Mouse (Mus musculus) right cerebral cortex, postnatal 4 days (tissue): ENCODE data around the gene Mapk11.

Source experiments
- DNase-seq: peaks from one replicate; pipeline ENCODE4 v3.0.0-alpha.2; 2022

The Mapk11 gene

DNA sequence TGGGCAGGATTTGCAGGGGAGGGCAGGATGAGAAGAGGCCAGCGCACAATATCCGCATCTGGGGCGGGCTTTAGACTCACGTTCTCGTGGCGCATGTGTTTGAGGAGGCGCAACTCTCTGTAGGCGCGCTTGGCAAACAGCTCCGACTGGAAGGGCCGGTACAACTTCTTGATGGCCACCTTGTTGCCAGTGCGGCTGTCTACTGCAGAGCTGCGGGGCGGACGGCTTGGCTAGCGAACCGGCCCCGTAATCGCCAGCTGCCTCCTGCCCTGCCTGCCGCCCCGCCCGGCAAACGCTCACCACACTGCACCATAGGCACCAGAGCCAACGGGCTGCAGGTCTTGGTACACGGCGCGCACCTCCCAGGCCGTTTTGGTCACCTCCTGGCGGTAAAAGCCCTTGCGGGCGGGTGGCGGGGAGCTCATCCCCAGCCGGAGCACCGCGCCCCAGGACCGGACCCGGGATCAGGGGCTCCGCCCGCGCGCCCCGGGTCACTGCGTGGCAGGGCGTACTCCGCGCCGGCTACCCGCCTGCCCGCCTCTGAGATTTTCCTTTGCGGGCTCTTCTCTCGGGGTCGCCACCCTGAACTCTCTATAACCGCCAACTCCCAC, 9.3 kb downstream of the Mapk11 start:
- DNase-seq: peak; percentile 22

DNA sequence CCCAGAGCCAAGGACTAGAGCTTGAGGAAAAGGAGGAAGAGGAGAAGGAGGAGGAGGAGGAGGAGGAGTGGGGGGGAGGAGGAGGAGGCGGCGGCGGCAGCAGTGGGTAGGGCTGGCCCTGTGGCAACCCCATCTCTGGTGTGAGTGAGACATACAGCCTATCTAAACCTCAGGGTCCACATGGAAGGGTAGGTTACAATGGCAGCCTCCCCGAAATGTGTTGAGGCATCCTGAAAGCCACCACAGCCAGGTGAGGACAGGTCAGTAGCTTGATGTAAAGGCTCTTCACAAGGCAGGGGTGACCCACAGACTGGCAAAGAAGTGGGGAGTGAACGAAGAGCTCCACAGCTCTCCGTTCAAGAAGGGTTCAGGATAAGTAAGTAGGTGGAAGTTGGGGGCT, 10.9 kb downstream of the Mapk11 start:
- no peak for DNase-seq

DNA sequence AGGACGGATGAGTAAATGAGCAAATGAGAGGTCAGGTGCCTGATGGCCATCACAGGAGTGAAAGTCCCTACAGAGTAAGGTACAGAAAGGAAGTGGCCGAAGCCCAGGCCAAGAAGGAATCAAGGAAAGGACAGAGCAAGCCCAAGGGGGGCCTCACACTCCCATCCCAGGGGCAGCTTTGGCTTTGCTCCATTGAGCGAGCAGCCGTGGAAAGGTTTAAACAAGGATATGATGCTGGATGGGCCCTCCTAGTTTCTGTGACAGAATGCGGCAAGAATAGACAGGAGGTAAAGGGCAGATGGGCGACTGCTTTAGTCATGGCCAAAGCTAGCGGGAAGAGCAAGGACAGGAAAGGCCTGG, 11.4 kb downstream of the Mapk11 start:
- DNase-seq: no peak

DNA sequence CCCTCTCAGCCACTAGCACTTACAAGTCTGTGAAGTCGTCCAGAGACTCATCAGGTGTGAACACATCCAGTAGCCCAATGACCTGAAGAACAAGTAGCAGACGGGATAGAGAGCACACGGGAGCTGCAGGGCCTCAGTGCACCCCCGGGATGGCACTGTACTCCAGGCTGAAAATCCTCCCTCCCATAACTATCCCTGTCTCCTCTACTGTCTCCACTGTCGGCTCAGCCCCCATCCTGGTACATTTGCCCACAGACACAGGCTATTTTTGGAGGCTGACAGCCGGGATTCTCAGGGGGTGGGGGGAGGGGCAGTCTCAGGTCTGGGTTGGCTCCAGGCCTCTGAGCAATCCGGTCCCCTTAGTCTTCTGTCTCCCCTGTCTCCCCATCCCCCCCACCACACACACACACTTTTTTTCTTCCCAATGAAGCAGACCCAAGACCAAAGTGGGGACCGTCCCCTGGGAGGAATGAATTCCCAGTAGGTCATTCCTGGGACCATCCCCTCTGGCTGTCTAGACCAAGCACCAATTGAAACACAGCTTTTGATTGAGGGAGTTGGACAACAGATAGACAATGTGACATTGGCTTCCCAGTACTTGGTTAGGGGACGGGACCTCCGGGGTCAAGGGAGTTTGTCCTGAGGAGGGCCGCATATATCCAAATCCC, 11.9 kb downstream of the Mapk11 start:
- DNase-seq: no peak

DNA sequence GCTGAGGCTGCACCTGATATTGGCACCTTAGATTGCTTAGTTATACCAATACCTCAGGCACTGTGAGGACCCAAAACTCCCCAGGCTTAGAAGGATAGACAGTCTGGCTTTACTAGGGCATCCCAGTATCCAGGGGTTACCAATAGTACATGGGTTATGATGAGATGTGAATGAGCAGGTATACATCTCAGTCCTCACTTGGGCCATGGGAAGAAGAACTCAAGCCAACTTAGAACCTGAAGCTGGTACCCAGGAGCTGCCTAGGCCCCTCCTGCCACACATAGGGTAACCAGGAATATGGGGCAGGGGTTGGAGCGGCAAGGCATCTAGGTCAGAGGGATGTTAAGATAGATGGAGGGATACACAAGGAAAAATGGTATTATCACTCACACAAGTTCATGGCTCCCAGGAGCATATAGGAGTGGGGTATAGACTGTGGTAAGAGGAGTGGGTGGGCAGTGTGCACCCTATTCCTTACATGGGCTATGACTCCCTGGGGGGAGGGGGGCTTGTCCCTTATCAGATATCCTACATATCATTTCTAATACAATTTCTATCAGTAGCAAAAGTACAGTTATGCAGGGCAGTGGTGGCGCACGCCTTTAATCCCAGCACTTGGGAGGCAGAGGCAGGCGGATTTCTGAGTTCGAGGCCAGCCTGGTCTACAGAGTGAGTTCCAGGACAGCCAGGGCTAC, 12.8 kb downstream of the Mapk11 start:
- DNase-seq: no peak

DNA sequence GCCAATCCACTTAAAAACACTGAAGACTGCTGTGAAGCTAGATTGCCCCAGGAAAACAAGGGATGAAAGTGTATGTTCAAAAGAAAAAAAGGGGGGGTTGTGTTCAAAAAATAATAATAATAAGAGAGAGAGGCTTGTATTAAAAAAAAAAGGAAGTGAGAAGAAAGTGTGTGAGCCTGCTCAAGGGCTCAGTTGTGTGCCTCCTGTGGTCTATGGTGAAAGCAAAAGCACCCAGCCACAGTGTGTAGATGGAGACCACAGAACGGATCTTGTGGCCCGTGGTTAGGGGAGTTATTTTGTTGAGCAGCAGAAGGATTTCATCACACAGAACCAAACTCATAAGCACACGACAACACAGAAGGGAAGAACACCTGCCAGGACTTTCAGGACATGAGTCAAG, 18.1 kb downstream of the Mapk11 start:
- DNase-seq: no peak

DNA sequence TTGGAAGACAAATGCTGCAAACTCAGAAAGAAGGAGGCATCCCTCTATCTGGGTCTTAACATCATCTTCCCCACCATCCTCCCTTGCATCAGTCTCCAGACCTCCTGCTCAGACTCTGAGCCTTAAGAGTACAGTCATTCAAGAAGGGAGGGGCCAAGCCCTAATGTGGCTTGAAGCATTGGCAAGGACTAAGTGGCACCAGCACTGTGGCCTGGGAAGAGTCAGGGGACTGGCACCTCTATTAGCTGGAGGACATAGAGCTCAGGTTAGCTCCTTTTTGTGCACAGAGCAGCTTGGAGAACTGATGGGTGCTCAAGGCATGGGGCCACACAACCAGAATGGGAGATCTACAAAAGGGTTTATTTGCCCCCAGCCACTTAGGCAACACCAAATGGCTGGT, 19.2 kb downstream of the Mapk11 start:
- DNase-seq: no peak

DNA sequence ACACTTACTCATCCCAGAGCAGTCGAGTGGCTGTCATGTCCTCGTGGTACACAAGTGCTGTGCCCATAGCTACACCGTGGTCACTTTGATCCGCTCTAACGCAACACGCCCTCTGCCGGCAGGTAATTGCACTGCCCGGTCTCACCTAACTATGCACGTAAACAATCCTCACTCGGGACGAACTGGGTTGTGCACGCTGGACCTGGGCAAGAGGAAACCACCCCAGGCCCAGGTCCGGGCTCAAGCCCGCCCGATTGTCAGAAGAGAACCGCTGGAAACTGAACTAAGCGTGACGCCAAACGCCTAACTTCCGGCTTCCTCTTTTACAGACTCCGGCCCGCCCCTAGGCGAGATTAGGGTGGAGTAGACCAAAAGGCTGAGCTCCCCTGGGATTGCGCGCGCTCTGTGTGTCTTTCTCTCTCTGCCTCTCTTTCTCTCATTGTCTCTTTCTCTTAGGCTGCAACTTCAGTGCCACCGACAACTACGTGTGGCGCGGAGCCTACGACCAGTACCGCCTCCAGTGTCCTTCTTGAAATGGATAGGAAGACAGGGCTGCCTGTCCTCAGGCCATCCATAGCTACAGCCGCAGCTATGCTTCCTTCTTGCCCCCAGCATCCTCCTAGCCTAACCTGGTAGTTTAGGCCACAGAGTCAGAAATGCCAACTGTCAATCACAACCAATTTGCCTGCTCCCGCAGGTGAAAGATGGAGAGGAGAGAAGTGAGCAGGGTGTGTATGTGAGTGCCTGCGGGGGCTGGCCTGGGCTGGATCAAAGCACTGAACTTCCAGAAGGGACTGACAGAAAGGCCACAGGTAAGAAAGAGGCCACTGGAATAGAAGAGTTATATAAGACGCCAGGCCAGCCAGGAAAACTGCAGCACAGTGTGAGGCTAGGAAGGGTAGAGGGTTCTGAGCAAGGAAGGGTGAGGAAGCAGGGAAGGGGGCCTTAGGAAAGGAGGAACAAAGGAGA, 20.8 kb downstream of the Mapk11 start, which contains the start of gene Hdac10:
Hdac10 (minus strand) TSS at position 319 of the 969 bp plus-strand sequence.
- DNase-seq: peak; percentile 81

DNA sequence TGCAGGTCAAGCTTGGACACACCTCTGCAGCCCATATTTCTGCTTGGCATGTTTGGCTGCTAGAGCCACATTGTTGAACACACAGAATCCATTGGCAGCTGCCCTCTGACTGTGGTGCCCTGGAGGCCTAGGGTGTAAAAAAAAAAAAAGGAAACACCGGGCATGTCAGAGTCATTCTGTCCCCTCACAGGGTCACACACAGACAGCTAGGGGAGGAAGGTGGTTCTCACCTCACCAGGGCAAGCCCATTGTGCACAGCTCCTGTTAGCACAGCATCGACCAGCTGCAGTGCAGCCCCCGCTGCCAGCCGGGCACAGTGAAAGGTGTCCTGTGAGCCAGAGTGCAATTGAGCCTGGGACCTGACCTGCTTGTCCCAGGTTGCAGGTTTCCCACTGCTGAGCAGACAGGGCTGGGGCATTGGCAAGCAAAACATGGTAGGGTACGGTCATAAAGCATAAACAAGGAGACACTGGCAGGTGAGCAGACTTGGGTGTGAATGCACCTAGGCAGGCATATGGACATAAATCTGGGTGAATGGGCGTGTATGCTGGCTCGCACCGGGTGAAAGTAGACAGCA, 22.0 kb downstream of the Mapk11 start:
- DNase-seq: no peak

DNA sequence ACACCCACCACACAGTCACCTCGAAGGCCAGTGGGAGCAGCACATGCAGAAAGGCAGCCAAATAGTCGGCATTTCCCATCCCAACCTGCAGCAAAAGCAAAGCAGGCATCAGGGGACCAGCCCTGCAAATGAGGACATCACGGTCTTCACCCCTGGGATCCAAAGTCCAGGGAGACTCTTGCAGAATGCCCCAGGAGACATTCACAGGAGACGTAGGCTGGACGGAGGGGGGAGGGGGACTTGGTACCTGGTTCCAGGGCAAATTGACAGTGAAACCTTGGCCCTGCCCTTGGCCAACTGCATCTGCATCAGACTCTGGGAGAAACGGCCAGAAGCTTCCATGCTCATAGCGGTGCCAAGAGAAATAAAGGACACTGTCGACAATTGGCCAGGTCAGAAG, 22.8 kb downstream of the Mapk11 start:
- DNase-seq: no peak

DNA sequence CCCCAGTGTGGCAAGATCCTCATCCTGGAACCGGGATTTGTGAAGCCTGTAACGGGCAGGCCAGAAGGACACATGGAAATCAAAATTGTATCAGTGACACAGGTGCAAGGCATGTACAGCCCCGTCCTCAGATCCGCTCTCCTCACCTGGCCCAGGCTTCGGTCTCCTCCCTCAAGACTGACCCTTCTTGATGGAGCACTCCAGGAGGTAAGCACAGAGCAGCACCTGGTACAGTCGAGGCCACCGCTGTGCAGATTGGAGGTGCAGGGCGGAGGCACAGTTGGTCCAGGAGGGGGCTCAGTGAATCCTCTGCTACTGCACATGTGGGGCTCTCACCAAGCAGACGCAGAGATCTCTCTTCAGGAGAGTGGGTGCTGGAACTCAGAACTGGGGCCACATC, 24.1 kb downstream of the Mapk11 start:
- DNase-seq: no peak

DNA sequence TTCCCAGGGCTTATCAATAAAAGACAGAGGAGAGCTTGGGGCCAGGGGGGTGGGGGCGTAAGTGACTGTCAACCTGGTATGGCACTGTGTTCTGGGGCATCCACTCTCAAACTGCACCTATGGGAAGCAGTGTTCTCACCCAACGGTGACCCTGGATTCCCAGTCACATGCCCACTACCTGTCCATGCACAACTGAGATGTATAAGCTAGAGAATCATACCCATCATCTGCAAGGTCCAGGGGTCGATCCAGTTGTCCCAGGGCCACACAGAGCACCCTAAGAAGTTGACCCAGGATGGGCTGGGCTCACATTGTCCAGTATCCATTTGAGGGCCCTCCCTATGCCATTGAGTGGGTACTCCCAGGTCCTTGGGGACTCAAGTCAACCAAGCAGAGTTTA, 25.1 kb downstream of the Mapk11 start:
- DNase-seq: no peak

DNA sequence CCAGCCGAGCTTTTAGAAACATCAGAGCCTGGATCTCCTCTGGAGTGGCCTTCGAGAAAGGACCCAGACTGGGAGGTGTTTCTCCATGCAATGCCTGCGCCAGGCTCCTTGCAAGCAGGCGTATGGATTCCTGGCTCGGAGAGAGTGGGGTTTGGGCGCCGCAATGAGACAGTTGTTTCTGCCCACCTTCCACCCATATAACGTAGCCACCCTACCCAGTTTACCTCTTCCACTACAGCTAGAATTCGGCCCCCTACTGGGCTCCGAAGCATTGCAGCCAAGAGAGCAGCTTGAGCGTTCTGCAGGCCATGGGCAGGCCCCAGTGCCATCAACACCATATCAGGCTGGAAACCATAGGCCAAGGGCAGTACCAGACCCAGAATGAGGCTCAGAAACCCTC, 25.8 kb downstream of the Mapk11 start:
- DNase-seq: peak; percentile 63

DNA sequence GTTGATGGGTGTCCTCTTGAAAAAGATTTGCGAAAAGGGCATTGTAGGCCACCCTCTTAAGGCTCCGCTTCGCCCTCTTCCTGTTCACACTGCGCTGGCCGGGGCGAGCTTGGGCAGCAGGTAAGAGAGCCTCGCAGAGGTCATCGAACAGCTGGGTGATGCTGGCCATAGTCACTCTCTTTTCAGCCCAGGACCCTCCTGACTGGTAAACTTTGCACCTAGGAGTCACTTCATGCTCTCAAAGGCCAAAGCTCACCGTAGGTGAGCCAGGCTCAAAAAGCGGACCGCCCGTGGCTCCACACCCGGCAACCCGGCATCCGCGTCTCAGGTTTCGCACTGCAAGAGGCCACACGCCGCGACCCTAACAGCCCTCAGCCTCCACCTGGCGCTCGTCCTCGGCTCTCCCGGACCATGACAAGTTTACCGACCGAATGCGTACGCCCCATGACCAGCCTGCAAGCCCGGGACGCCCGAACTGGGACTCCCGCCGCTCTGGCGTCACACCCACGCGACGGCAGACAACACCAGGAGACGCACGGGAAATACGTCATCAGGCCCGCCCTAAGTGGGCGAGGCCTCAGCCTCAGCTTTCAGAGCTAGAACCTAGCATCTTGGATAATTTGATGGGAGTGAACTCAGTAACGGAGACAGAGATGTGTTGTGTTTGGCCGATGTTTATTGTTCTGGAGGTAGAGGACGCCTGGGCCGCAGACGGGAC, 26.6 kb downstream of the Mapk11 start, which contains the start of gene Tubgcp6:
Tubgcp6 (minus strand) TSS at position 464 of the 718 bp plus-strand sequence.
- DNase-seq: peak; percentile 93

DNA sequence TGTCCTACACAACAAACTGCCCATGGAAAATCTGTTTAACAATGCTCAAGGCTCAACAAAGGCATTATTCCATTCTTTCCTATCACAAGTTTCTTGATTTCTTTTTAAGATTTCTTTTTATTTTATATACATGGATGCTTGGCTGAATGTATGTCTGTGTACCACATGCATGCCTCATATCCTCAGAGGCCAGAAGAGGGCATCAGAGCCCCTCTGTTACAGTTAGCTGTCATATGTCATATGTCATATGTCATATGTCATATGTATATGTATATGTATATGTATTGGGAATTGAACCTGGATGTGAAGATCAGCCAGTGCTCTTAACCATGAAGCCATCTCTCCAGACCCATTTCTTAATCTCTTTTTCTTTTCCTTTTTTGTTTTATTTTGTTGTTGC, 31.4 kb downstream of the Mapk11 start:
- no peak for DNase-seq

DNA sequence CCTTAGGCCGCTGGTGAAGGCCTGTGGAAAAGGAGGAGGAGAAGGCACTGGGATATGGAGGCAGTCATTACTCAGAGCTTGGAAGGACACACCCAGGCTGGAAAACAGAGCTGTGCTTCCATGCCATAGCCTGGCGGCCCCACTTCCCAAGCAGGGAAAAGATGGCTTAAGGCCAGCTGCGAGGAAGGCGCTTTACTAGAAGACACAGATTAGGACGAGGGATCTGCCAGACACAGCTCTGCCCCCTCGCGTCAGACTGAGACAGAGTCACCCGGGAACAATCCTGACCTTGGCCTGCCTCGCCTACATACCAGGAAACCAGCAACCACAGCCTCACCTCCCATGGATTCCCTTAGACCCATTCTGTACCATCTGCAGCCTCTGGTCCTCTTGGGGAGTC, 39.3 kb downstream of the Mapk11 start:
- no peak for DNase-seq

DNA sequence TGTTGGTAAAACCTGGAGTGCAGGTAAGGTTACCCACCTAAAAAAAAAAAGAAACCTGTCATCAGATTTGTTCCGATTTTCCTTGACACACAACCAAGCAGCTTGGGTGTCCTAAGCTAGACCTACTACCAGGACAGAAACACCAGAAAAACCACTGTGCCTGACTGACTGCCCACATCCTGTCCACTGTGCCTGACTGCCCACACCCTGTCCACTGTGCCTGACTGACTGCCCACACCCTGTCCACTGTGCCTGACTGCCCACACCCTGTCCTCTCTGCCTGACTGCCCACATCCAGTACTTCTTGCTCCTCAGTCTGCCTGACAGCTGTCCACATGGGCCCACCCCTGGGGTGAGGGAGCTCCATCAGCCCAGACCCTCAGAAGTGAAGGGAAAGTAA, 42.5 kb downstream of the Mapk11 start:
- no peak for DNase-seq

DNA sequence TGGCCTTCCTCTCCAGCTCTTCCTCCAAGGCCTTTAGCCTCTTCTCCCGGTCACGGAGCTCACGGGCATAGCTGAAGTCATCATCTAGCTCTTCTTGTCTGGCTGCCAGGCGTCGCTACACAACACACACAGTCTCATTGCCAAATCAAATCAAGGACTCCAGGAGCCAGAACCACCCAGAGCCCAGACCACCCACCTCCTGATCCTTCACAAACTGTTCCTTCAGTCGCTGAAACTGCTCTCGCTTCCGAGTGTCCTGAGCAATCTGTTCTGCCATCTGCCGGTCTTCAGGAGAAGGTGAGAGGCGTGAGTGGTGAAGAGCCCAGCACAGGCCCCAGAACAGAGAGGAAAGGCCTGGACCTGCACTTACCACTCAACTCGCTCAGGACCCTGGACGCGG, 43.4 kb downstream of the Mapk11 start:
- no peak for DNase-seq

DNA sequence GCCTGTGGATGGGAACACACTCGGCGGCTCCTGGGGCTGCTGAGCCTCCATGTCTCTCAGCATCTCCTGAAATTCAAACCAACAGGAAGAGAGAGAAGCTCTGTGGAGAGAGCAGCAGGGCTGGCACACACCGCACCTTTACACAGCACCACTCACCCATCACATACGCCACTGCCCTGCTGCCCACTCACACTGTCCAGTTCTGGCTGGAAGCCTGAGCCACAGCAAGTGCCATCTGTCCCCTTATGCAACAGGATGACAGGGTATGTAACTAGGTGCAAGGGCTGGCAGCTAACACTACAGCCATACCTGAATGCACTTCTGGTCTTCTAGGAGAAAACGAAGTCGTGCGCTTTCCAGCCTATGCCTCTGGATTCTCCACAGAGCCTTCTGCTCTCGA, 45.0 kb downstream of the Mapk11 start:
- DNase-seq: no peak

DNA sequence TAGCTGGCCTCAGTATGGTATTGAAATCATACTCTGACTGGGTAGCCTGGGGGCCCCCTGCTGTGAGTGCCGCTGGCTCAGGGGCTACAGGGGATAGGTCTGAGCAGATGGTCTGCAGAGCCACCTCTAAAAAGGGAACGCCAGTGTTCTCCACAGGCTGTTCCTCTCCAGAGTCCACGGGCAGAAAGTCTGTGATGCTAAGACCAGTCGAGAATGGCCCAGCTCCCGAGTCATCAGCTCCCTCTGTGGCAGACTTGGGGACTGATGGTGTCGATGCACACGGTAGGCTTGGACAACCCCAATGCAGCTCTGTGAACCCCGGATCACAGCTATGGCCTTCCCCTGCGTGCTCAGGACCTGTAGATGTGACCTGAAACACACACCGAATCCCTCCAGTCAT, 45.5 kb downstream of the Mapk11 start:
- DNase-seq: no peak

DNA sequence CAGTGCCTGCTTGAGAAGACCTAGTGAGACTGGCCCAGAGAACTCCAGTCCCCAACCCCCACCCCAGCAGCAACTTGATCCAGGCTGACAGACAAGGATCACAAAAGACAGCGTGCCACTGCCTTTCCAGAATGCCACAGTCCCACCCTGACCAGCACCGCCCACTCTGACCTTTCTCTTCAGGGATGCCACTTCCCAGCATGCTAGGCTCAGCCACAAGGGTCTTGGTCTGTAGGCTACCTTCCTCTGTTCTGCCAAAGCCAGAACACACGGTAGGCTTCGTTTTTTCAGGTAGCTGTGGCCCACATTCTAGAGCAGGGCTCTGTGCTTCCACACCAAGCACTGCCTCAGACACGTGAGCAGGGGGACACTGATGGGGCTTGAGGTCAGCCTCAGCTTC, 46.8 kb downstream of the Mapk11 start:
- no peak for DNase-seq

DNA sequence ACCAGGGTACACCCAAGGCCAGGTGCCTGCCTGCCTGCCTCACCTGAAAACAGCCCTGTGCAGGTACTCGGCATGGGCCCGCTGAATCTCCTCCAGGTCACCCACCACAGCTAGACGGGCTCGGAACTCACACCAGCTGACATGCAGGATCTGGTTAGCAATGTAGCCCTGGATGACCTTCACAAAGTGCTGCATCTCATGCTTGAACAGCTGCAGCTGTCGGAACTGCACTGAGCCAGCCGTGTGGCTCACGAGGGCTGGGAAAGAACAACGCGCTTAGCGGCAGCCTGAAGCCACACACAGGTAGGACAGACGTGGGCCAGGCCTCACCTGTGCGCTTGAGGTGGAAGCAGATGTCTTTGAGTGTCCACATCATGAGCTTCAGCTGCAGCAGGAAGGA, 48.6 kb downstream of the Mapk11 start:
- no peak for DNase-seq
